Comparison of ENCODE assay signal across 8 mouse cellular contexts in the genomic region with DNA sequence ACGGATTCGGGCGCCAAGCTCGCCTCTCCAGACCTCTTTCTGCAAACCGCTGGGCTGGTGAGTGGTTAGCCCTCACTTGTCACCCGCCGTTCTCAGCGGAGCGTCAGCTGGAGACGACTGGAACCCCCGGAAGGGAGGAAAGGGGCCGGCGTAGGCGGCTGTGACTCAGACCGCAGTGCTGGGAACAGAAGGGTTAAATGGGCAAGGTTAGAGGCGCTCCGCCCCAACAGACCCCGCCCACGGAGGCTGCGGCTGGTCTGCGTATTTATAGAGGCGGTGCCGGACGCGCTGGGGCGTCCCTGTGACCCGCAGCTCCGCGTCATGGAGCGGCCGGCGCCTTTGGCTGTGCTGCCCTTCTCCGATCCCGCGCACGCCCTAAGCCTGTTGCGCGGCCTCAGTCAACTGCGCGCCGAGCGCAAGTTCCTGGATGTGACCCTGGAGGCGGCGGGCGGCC. TPM values are rescaled to one million over a fixed set of nuclear protein-coding genes. Genes with fewer than 3 reads are reported as not detected.
DNase-seq lines count a peak whose midpoint lies in the region; ATAC-seq and TF ChIP-seq lines count a peak whose summit lies in the region.

A gene (plus strand): TSS at position 182 of the 454 bp plus-strand sequence.

- no peak for TF ChIP-seq CTCF in ES-Bruce4 (IDR thresholded peaks at IDR 0.05; ENCODE audit: low read depth, low read length)
- no peak for TF ChIP-seq CTCF in lung, adult 2 months (IDR thresholded peaks at IDR 0.05; ENCODE audit: insufficient read depth, low read length)

- peak within 1 kb of the TSS; percentile 93 for H3K4me3 ChIP-seq in ES-Bruce4 (ENCODE audit: low read depth, low read length)
- H3K4me3 ChIP-seq in forebrain, embryonic 14.5 days (ENCODE audit: low read depth, low read length) = peak within 1 kb of the TSS; percentile 71
- peak within 1 kb of the TSS; percentile 68 for H3K4me3 ChIP-seq in lung, adult 2 months (replicated peaks; ENCODE audit: extremely low read depth, low read depth, low read length)

- intact Hi-C loops in heart, postnatal 14 days (cut with DNase I) = no loop called here

- peak within 1 kb of the TSS; percentile 69 for H3K9ac ChIP-seq in ES-Bruce4 (ENCODE audit: low read depth, poor library complexity, severe bottlenecking)
- H3K9ac ChIP-seq in forebrain, embryonic 14.5 days (ENCODE audit: low read length) = peak within 1 kb of the TSS; percentile 66

- H3K9me3 ChIP-seq in ES-Bruce4 (replicated peaks; ENCODE audit: control insufficient read depth, insufficient read depth, low read length, poor library complexity, severe bottlenecking) = no peaks in the 10 kb centered on the region
- H3K9me3 ChIP-seq in forebrain, embryonic 14.5 days (replicated peaks; ENCODE audit: control insufficient read depth, low read length) = no peaks in the 10 kb centered on the region

- TF ChIP-seq POLR2A in ES-Bruce4 (IDR thresholded peaks at IDR 0.05; ENCODE audit: insufficient read depth, low read length) = peak; percentile 94
- TF ChIP-seq POLR2A in lung, adult 2 months (IDR thresholded peaks at IDR 0.05; ENCODE audit: borderline replicate concordance, extremely low read depth, low read depth, low read length) = peak; percentile 86

- H3K27ac ChIP-seq in ES-Bruce4 (ENCODE audit: insufficient read depth, low read length) = peak within 1 kb of the TSS; percentile 71; the same call in 1 of the 2 replicates
- peak within 1 kb of the TSS; percentile 62 for H3K27ac ChIP-seq in forebrain, embryonic 14.5 days (ENCODE audit: low read depth, low read length)

- peak within 1 kb of the TSS; percentile 100 for H3K4me2 ChIP-seq in forebrain, embryonic 14.5 days (ENCODE audit: low read length)

- WGBS in forebrain, embryonic 14.5 days = under 1% methylated on average over 44 of the region's 45 CpGs
- under 1% methylated on average over 45 of the region's 45 CpGs for WGBS in lung, adult 2 months

- DNase-seq in forebrain, embryonic 14.5 days (ENCODE audit: low spot score) = peak; percentile 92
- peak; percentile 95 to 97 for DNase-seq in heart, postnatal 14 days
- peak; percentile 91 to 95 for DNase-seq in layer of hippocampus, adult 18-20 months (ENCODE audit: low spot score in 2 of 2)
- DNase-seq in lung, adult 2 months = peak; percentile 95
- peak; percentile 87 to 89 for DNase-seq in thymus, adult 18-20 months

- no peak; the same call in 1 of the 2 replicates for TF ChIP-seq EP300 in ES-Bruce4 (IDR thresholded peaks at IDR 0.05; ENCODE audit: insufficient read depth, low read depth, low read length)

- H3K27me3 ChIP-seq in ES-Bruce4 (ENCODE audit: control insufficient read depth, insufficient read depth, low read length, poor library complexity, severe bottlenecking) = no peaks in the 10 kb centered on the region
- peaks cover 15% of the 10 kb centered on the region for H3K27me3 ChIP-seq in forebrain, embryonic 14.5 days (replicated peaks; ENCODE audit: control insufficient read depth, insufficient read depth, low read length)

- peak; percentile 81 for ATAC-seq in cerebellum, adult (ENCODE audit: insufficient number of reproducible peaks, low FRiP score, low TSS enrichment)
- peak; percentile 86 for ATAC-seq in forebrain, embryonic 14.5 days
- peak; percentile 91 for ATAC-seq in neutrophil, adult 5-6 weeks (ENCODE audit: extremely low read depth, insufficient number of reproducible peaks, low FRiP score, poor library complexity, severe bottlenecking)

- no peaks in the 10 kb centered on the region for H3K4me1 ChIP-seq in ES-Bruce4 (ENCODE audit: control insufficient read depth, insufficient read depth, low read length)
- peaks cover 15% of the 10 kb centered on the region for H3K4me1 ChIP-seq in forebrain, embryonic 14.5 days (ENCODE audit: control insufficient read depth, insufficient read depth, low read length)
- H3K4me1 ChIP-seq in lung, adult 2 months (ENCODE audit: control insufficient read depth, insufficient read depth, low read length) = peaks cover 18% of the 10 kb centered on the region

- H3K36me3 ChIP-seq in ES-Bruce4 (ENCODE audit: control insufficient read depth, insufficient read depth, low read length, poor library complexity, severe bottlenecking) = peaks cover 16% of the 10 kb centered on the region
- no peaks in the 10 kb centered on the region for H3K36me3 ChIP-seq in forebrain, embryonic 14.5 days (ENCODE audit: control insufficient read depth, insufficient read depth, low read length)

RNA-seq across cellular contexts. Expression of the gene that starts here (rescaled TPM):
- 24.0 and 24.4 TPM in 2 replicates for polyA plus RNA-seq in ES-Bruce4 (2011; ENCODE audit: insufficient read depth, insufficient read length, low read depth, missing spikeins)
- 0.69 and 1.8 TPM in 2 replicates for polyA plus RNA-seq in forebrain, embryonic 14.5 days (2014; fragmentation: Nextera tagmentation; extraction: Ambion mirVana)
- 10 to 100 TPM; 53.0 to 56.9 TPM for total RNA-seq in heart, postnatal 14 days (2021)
- 10 to 100 TPM; 22.2 to 24.4 TPM for total RNA-seq in layer of hippocampus, adult 18-20 months (2021)
- polyA plus RNA-seq in lung, adult 2 months (2012; rRNA removed) = 43.6 and 48.6 TPM in 2 replicates
- 6.5 and 8.7 TPM in 2 replicates for total RNA-seq in neutrophil, adult 5-6 weeks (2017)

Comparison
In these comparisons a context has a peak if more than half of its experiments do, and no peak if none do; other contexts are left out.
1. Peak in every context shown above with its lines: DNase-seq, ATAC-seq, H3K4me3 ChIP-seq and H3K27ac ChIP-seq.